Comparison of ENCODE assay signal across 1 mouse cellular context in genomic region chr19:29270226-29270625, GRCm38 (mm10).
TF ChIP-seq lines count a peak whose summit lies in the region.

No protein-coding gene starts in this region.

TF ChIP-seq in MEL, 35 proteins besides CTCF, POLR2A, EP300 and RAD21 (continued from another document):
- TF ChIP-seq MYC (IDR thresholded peaks at IDR 0.05; ENCODE audit: low read depth, low read length) (no peak; the same call in 1 of the 2 replicates), ZMIZ1 (IDR thresholded peaks at IDR 0.05; ENCODE audit: low read depth, low read length) (no peak), NELFE (IDR thresholded peaks at IDR 0.05; ENCODE audit: low read depth, low read length) (no peak), ELF1 (IDR thresholded peaks at IDR 0.05; ENCODE audit: low read depth, low read length) (no peak), ZNF384 (IDR thresholded peaks at IDR 0.05; ENCODE audit: low read depth, low read length) (no peak), TAL1 (IDR thresholded peaks at IDR 0.05; ENCODE audit: low read length) (no peak), ZKSCAN1 (IDR thresholded peaks at IDR 0.05; ENCODE audit: low read depth, low read length) (no peak), CHD1 (IDR thresholded peaks at IDR 0.05; ENCODE audit: low read depth, low read length) (no peak), USF2 (IDR thresholded peaks at IDR 0.05; ENCODE audit: borderline replicate concordance in 1 of 2, insufficient read depth in 1 of 2, low read depth in 1 of 2, low read length in 2 of 2) (no peak), KAT2A (conservative IDR thresholded peaks at IDR 0.05; ENCODE audit: low read depth, low read length) (no peak), JUND (IDR thresholded peaks at IDR 0.05; ENCODE audit: low read depth, low read length) (0 out of 2 replicates have a peak, but pooled peaks have one; percentile 8), ETS1 (IDR thresholded peaks at IDR 0.05; ENCODE audit: low read depth, low read length) (peak; percentile 23; the same call in 1 of the 2 replicates), HCFC1 (IDR thresholded peaks at IDR 0.05; ENCODE audit: low read depth, low read length) (0 out of 2 replicates have a peak, but pooled peaks have one; percentile 47), GABPA (IDR thresholded peaks at IDR 0.05; ENCODE audit: low read depth, low read length) (0 out of 2 replicates have a peak, but pooled peaks have one; percentile 27), UBTF (IDR thresholded peaks at IDR 0.05; ENCODE audit: borderline replicate concordance, insufficient read depth, low read depth, low read length) (no peak), MAX (IDR thresholded peaks at IDR 0.05; ENCODE audit: low read length) (no peak), ZC3H11A (IDR thresholded peaks at IDR 0.05; ENCODE audit: low read depth, low read length) (peak; percentile 79), MEF2A (IDR thresholded peaks at IDR 0.05; ENCODE audit: extremely low read depth, insufficient replicate concordance, low read depth, low read length, poor library complexity, severe bottlenecking) (no peak), MXI1 (IDR thresholded peaks at IDR 0.05; ENCODE audit: low read depth, low read length) (peak; percentile 85), SIN3A (IDR thresholded peaks at IDR 0.05; ENCODE audit: low read length) (peak; percentile 66; the same call in 1 of the 2 replicates), MAZ (IDR thresholded peaks at IDR 0.05; ENCODE audit: low read depth, low read length) (0 out of 2 replicates have a peak, but pooled peaks have one; percentile 50), BHLHE40 (IDR thresholded peaks at IDR 0.05; ENCODE audit: borderline replicate concordance, low read depth, low read length) (no peak), MYB (IDR thresholded peaks at IDR 0.05; ENCODE audit: low read depth, low read length) (no peak), TCF12 (IDR thresholded peaks at IDR 0.05; ENCODE audit: low read depth, low read length) (no peak), RCOR1 (IDR thresholded peaks at IDR 0.05; ENCODE audit: low read depth, low read length) (no peak)
